Mouse (Mus musculus) mouse trophoblast stem cell (cell line): ENCODE results near the gene Met.

Experiments used
- in situ Hi-C, 2 experiments: fragments of 300-500 bp; cut with MseI, MboI; formaldehyde crosslinking; loops; 2 replicates in 1 of 2; 3 replicates in 1 of 2; pipeline ENCODE4 v1.15.1; 2025

The Met gene

DNA sequence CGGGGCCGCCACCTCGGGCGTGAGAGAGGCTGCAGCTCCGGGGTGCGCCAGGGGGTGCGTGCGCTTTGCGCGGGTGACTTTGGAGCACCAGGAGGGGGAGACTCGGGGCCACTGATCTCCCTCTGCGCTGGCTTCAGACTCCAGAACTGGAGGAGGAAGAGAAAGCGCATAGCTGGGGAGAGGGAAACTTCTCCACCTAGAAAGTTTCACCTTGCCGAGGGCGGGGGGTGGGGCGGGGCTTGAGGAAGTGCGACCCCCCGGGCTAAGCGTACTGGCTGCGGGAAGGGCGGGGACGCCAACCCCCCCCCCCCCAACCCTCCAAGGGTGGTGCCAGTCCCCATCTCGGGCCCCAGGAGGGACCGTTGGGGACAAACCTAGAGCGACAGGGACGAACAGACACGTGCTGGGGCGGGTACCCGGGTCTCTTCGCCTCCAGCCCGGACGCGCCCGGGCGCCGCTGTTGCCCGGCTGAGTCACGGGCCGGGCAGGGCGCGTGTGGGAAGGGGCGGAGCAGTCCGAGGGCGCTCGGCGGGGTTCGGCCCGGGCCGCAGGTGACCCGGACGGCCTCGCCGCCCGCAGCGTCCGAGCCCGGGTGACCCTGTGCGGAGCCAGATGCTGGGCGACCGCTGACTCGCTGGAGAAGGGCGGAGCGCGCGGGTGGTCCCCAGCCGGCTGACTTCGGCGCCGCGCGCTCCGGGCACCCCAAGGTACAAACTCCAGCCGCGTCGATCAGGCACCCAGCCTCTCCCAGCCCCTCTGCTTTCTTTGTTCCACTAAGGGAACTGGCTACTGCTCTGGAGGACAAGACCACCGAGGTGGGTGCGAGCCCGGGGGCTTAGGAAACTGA lies at the start of gene Met:
Gene Met, plus strand, starts transcription at position 367 of the 847 bp plus-strand sequence.
- in situ Hi-C loops = no loop called here

- in situ Hi-C loops = no loop called here
Measured at GRCm38 (mm10) chr6:17418226-17418625, 45.4 kb upstream of the Met start.

DNA sequence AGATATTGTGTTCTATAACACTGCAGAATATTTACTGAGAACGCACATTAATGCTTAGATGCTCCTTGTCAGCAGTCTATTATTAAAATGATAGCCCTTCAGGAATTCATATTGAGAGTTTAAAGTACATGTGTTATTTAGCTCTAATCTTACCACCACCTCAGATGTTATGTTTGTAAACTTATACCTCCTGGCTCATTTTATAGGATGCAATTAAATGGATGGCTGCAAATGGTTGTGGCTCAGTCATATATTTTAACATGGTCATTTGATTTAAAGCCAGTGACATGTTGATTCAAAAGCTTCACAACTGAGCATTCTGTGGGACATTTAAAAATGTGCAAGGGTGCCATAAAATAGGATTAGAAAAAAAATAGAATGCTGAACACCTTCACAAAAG lies 41.2 kb upstream of the Met start:
- in situ Hi-C loops = no loop called here

DNA sequence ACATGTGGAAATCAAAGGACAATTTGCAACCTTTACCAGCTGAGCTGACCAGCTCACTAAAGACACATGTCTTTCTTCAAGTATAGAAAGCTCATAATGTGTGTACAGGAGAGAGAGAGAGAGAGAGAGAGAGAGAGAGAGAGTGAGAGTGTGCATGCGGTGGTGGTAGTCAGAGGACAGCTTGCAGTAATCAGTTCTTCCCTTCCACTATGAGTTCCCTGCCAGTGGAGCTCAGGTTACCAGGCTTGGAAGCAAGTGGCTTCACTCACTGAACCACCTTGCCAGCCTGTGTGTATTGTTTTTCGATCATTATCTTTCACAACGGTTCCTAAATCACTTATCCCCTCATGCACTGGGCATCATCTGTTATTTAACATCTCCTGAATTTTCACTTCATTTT lies 34.6 kb upstream of the Met start:
- in situ Hi-C loops = no loop called here

DNA sequence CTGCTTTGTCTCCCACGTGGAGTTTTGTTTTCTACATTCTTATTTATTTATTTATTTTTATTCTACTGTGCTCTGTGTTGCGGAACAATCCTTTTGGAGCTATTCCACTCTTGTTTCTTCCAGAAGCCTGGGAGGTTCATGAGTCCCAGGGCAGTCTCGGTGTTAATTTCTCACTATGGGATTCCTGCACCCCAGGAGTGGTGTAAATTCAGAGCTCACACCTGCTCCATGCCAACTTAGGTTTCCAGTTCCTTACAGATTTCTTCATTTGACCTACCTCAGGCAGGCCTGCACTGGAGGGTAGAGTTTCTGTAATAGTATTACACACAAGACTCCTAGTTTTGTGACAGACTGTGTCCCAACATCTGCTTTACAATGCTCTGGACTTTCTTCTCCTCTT lies 34.0 kb upstream of the Met start:
- in situ Hi-C loops = no loop called here

DNA sequence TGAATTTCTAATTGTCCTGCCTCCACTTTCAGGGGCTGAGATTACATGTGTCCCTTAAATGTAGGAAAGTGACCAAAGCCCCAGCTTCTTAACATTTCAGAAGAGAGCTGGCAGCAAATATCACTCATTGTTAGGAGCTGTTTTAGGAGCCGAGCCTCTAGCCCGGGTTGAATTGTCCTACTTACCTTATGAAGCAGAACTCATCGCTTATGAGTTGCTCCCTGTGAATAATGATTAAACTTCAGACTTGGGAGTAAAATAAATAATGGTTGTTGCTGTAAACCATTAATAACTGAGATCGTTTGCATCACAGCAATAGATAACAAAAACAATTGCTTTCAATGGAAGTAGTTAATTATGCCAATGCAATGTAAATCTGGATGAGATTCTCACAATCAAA lies 20.3 kb upstream of the Met start:
- in situ Hi-C loops = no loop called here

DNA sequence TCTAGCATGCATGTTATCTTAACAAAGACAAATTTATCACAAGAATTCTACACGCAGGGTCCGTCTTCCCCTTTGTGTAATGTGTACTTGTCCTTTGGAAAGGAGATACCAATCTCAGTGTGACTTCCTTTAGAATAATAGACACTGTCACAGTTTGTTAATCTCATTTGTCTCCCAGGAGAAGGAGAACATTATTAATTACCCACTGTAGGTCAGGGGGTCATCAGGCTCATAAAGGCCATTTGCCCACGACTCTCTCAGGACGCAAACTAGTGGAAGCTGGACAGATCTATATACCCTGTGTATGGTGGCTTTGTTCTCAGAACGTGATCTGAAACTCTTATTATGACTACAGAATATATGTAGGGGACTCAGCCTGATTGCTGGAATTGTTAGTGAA lies 12.3 kb upstream of the Met start:
- in situ Hi-C loops = no loop called here

- in situ Hi-C loops = no loop called here
Measured at GRCm38 (mm10) chr6:17455116-17455515, 8.5 kb upstream of the Met start.

- in situ Hi-C loops = no loop called here
Measured at GRCm38 (mm10) chr6:17459561-17459960, 4.0 kb upstream of the Met start.

DNA sequence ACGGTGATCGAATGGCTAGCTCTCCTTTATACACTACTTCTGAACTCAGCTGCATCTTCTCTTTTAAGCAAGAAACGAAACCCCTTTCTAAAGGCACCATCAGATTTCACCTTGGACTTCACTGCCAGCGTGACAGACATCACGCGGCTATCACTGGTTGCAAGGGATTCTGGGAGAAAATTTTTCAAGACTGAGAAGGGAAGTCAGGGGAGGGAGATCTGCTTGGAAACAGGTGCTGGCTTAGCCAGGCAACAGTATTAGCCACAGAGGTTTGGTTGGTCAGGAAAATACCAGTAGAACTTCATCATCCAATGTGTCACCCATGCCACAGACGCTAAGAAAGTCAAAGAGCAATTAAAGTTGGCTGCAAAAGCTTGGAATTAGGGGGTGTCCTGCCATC lies 2.2 kb upstream of the Met start:
- in situ Hi-C loops = no loop called here

DNA sequence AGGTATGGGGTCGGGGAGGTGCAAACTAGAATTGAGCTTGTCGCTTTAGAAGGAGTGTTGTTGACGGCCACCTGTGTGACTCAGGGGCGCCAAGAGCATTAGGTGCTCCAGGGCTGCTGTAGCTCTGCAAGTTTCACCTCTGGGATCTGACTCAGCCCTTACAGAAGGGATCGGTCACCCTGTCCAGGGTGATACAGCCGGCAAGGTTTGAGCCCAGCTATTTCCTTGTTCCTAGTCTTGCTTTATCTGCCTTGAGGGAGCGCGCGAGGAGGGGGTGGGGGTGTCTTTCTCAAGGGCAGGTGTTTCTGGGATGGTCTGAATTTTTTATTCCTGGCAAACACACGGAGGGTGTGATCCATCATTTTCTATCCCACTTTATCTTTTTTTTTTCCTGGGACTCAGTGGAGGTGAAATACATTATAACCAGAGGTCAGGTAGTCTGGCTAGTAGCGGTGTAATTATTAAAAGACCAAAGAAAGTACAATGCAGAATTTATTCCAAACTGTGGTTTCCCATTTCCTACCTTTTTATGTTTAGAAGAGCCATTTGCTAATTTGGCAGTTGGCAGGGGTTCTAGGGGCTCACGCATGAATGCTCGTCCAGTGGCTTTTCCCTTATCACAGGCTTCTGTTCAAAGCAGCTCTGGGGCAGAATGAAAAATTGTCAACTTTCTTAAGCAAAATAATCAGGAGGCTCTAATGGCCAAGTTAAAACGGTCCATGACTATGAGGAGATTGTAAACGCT lies 853 bp downstream of the Met start:
- in situ Hi-C loops = no loop called here

GRCm38 (mm10) chr6:17466526-17466925 lies 2.9 kb downstream of the Met start:
- in situ Hi-C loops = no loop called here

DNA sequence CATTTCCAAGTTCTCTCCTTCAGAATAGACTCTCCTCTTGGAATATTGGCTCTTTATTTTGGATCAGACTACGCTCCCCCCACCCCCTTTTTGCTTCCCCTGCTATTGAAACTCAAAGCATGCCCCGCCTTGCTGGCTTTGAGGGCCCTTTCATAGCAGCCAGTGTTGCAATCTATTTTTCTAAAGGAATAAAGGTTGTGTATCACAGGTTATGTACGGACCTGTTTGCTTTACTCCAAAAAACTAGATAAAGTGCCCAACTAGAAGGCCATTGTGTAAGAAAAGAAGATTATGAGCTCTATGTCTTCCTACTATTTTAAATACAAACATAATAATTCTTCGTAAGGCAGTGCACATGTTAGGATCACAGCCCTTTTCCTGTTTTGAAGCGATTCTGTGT lies 5.4 kb downstream of the Met start:
- in situ Hi-C loops = no loop called here

GRCm38 (mm10) chr6:17473128-17473527 lies 9.5 kb downstream of the Met start:
- in situ Hi-C loops = no loop called here

DNA sequence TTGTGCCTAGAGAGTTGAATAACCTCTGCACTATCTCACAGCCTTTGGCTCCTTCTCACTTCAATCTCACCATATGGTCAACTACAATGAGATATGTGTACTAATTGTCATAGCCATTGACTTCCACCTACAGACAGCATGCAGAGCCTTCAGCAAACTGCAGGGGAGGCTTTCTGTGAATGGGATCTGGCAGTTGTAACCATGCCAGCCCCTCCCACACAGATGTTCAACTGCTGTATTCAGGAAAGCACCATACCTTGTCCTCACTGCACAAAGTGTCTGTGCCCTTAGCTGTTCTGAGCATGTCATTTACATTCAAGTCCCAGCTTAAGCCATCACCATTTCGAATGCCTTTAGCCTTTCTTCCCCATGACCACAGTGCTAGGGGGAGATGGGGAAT lies 14.2 kb downstream of the Met start:
- in situ Hi-C loops = no loop called here

DNA sequence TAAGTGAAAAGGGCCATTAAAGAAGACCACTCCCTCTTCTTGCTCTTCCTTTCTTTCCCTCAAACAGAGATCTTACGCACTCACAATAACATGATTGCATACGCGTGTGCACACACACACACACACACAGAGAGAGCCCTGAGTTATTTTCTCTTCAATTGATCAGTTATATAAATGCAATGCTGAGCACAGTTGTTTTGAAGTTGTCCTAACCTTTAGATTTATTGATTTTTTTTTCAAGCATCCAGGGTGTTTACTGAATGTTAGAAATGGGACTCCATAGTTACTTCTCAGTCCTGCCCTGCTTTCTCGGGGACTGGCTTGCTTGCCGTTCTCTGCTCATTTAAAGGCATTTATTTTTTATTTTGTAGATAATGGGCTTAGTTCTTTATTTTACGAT lies 14.7 kb downstream of the Met start:
- in situ Hi-C loops = no loop called here

DNA sequence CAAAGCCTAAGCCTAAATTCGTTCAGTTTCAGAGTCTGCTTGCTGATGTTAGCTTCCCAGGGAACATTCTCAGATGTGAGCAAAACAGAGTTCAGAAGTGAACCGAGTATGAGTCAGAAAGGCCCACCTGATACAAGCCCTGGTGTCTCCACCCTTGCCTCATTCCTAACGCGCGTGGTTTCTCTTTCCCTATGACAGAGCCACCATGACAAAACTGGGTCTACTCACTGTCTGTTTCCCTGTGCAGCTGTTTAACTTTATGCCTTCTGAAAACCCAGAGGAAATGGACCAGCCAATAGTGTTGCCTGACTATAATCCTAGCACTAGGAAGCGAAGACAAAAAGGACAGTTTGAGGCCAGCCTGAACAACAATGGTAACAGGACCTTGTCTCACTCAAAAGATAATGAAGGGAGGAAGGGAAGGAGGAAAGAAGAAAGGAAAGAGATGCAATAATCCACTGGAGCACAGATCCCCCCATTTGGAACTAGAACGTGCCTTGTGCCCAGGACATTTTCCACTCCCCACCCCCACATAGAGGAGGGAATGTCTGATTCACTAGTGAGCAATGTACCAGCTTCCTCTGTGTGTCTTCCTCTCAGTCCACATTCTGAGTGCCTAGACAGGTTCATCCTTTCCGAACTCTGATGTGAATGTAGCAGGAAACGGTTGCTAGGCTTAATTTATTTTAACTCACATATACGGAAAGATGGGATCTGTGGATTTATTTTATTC lies 15.4 kb downstream of the Met start:
- in situ Hi-C loops = no loop called here

DNA sequence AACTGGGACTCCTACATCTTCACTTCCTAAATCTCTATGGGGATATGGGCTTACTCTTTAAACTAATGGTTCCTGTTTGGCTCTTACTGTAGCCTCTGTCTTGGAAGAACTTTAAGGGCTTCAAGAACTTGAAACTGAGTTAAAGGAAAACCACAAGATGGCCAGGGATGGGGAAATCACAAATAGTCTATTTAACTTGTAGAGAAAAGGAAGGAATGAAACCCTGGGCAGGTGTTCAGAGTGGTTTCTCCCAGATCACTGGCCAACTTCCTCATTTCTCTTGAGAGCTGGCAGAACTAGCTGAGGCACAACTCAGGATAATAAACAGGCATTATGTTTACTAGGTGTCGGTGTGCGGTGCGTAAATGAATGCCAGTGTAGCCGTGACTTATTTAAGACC lies 17.5 kb downstream of the Met start:
- in situ Hi-C loops = no loop called here

GRCm38 (mm10) chr6:17485244-17485643 lies 21.6 kb downstream of the Met start:
- in situ Hi-C loops = no loop called here

DNA sequence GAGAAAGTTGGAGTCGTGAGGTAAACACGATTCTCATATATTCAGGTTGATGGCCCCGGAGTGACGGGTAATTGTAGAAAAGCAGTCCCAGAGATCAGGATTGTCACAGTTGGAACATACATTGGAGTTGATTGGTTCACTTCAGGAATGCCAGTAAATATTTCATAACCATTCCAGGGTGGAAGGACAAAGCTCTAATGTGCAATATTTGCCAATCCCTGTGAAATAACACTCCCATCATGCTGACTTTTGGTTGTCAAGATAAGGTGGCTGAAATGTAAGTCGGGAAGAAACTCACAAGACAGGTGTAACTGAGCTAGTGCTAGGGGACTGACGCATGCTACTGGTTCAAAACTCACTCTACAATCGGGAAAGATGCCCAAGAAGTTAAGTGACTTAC lies 22.2 kb downstream of the Met start:
- in situ Hi-C loops = no loop called here

- in situ Hi-C loops = no loop called here
Measured at GRCm38 (mm10) chr6:17488291-17488817, 24.8 kb downstream of the Met start.

GRCm38 (mm10) chr6:17490786-17491185 lies 27.2 kb downstream of the Met start:
- in situ Hi-C loops = no loop called here
